Mouse (Mus musculus) CD4-positive, CD25-positive, alpha-beta regulatory T cell (primary cell): ENCODE results near the gene Kif20b. TPM values are rescaled to one million over a fixed set of nuclear protein-coding genes. Genes with fewer than 3 reads are reported as not detected.

Source experiments
- polyA plus RNA-seq: library from polyadenylated mRNA; unstranded; fragments of 100-300 nt; shearing (Covaris generic); gene quantifications from one replicate; pipeline ENCODE4 v1.2.1, GENCODE M21; 2017

Gene Kif20b
- 16.3 TPM for polyA plus RNA-seq

GRCm38 (mm10) chr19:34921652-34922602 lies at the start of gene Kif20b:
TSS of gene Kif20b (plus strand) at chr19:34922361.

GRCm38 (mm10) chr19:34878603-34879541 lies 43.3 kb upstream of the Kif20b start, which contains the start of gene Pank1:
TSS of gene Pank1 (minus strand) at chr19:34879455.

Other genes with a start within 250 kb of the Kif20b start
- not detected for gene Slc16a12, start 175.1 kb upstream of the Kif20b start, polyA plus RNA-seq
- gene Pank1, start 42.9 kb upstream of the Kif20b start, polyA plus RNA-seq = 1.8 TPM